Mouse (Mus musculus): ENCODE data around the gene Cradd. TPM values are rescaled to one million over a fixed set of nuclear protein-coding genes. Genes with fewer than 3 reads are reported as not detected.

The Cradd gene
- polyA plus RNA-seq, 3 experiments from 2014 or later = 20.8 to 32.2 (median 28.9) TPM

DNA sequence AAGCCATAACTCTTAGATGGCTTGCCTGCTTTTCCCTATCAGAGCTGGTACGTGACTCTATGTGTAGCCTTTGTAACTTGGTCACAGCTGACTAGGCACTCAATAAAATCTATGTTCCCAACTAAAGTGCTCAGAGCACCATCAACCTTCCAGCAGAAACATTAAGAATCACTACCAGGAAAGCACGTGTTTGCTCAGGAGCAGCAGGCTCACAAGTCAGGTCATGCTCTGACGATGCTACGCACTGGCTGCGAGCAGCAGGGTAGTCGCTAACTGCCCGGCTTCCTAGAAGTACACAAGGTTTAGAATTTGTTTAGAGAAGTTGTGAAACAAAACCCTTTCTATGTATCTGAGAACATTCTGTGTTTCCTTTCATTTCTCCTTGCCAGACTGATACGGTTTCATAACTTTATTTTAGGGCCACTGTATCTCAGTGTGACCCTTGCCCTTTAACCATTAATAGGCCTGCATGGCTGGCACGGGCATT, 171.4 kb downstream of the Cradd start:
- no peak for ATAC-seq

DNA sequence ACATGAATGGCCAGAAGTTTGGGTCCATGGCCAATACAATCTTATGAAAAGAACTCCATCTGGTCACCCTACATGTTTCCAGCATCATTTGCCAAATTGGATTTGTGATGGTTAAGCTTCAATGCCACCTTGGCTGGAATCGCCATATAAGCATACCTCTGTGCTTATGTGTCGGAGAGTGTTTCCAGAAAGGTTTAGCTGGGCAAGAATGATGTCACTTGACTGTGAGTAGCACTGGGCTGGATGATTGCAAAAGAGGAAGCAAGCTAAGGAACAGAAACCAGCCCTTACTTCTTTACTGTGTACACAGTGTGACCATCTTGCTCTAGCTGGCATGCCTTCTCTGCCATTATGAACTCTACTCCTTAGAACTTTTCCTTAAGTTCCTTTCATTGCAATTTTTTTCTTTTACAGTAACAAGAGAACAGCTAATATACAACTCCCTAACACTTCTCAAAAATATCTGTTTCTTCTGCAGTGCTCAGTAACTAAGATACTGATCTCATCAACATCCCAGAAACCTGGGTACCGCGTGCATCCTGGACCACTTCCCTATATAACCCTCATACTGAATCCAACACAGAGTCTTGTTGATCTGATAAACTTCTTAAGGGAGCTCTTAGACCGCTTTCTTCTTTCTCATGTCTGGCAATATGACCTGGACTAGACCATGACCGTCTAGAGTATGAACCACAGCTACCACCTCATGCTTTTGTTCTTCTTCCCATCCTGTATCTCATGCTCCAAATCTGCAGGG, 172.7 kb downstream of the Cradd start:
- ATAC-seq = no peak

DNA sequence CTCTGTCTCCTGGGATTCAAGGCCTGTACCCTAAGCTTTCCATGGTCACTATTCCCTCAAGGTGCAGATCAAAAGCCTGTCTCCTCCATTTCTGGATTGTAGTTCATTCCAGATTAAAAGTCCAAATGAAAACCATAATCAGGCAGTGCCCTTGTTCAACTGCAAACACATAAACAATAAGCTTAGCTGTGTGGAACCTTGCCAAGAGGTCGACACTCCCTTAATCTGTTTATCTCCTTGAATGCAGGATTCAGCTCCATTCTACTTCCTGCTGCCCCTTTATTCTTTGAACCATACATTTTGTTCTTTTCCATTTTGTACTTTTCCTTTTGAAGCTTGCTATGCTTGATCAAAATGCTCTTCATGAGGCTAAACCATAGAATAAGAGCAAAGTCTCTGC, 174.3 kb downstream of the Cradd start:
- no peak for ATAC-seq

DNA sequence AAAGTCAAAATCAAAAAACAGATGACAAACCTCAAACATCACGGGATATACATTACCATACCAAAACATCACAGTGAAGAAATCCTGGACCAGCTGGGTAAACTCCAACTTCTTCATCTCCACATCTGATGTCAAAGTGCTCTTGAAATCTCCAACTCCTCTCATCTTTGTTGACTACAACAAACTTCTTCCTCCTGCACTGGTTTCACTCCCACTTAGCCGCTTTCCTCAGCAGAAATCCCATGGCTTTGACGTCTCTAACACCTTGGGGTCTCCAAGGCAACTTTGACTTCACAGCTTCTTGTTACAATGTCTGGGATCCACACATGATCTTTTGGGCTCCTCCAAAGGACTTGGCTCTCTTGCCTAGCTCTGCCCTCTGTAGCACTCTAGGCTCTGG, 175.3 kb downstream of the Cradd start:
- ATAC-seq = no peak

DNA sequence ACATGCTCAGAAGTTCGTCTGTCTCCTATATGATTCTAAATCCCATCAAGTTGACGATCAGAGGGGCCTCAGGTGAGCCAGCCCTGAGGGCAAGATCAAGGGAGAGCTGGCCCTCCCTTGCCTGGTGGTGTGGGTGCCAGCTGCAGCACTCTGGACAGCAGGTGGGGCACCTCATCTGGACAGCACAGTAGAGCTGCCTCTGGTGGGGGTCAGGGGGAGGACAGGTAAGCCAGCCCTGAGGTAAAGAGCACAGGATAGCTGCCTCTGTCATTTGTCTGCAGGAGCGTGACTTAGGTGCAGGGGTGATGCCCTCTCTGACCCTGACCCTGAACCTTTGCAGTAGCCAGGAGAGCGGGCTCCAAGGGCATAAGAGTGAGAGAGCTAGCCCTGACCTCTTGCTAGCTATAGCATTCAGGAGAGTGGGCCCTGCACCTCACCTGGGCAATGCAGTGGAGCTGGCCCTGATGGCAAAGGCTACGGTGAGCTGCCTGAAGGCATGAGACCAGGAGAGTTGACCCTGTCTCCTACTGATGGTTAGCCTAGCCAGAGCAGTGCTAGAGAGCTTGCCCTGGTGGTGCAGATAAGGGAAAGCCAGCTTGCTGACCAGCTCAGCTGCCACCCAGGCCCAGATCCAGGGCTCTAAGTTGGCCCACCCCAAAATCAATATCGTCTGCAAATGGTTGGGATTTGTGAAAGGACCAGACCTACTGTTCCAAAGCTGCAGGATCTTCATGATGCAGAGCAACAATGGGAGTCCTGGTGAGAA, 176.6 kb downstream of the Cradd start:
- ATAC-seq = no peak

DNA sequence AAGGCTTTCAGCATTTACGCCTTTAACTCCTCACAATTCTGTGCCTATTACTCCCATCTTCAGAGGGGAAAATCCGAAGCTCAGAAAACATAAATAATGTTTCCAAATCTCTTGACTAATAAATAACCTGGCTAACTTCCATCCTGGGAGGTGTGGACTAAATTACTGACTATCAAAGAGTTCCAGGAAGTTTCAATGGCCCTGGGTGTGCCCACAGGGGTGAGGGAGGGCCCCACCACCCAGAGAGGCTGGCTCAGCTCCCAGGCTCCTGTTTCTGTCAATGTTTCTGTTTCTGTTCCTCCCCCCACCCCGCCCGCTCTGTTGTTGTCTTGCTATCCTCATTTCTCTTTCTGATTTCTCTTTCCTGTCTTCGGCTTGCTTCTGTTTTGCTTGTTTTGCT, 177.4 kb downstream of the Cradd start:
- ATAC-seq = peak; percentile 76

DNA sequence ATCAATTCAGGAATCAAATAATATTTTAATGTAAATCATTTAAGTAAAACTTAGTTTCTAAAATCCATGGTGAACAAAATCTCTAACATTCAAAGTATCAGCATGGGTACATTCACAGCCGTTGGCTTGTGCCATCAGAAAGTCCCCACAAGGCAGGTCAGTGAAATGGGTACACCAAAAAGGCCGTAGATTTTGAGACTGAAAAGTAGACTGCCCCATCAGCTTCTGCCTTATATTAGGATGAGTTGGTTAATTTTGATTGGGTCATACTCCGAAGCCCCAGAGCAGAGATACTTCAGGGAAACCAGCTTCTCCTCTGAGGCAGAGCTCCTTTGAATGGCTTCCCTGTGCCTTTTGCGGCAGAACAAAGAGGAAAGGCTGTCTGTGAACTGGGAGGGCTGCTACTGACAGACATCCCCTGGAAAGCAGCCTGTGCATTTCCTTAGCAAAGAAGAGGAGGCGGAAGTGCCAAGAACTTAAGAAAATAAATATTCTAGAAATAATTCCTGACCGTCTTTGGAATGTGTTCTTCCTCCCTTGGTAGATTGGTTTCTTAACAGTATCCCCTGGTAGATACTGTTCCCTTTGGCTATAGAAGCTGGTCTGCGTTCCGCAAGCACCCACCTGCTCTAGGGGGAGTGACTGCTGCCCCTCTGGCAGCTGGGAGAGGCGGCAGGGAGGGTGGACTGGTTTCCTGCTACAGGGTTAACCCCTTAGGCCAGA, 178.6 kb downstream of the Cradd start:
- no peak for ATAC-seq

DNA sequence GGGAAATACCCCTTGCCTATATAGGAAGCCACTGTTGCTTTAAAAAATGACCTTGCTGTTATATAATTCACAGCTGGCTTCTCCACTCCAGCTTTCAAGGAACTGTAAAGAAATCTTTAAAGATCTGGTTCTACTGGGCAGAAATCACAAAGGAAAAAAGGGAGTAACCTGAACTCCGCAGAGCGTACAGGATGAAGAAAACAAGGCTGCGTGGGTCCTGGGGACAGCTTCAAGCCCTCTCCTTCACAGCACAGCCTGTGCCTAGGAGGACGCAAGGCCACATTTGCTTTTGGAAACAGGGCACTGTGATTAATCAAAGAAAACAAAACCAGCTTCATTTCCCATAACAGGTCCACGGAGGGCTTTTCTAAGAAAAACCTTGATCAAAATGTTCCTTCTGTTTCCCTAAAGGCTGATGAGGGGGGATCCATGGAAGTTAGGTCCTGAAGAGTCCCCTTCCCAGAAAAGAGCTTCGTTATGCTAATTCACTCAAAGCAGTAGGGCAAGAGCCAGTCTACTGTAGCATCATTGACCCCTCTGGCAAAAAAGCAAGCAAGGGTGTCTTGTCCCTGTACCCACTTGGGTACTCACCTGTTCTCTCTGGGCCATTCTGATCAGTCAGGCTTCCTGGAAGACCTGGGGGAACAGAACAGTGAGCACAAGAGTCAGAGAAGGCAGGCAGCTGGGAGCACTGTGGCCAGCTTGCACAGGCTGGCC, 179.4 kb downstream of the Cradd start:
- ATAC-seq = no peak

DNA sequence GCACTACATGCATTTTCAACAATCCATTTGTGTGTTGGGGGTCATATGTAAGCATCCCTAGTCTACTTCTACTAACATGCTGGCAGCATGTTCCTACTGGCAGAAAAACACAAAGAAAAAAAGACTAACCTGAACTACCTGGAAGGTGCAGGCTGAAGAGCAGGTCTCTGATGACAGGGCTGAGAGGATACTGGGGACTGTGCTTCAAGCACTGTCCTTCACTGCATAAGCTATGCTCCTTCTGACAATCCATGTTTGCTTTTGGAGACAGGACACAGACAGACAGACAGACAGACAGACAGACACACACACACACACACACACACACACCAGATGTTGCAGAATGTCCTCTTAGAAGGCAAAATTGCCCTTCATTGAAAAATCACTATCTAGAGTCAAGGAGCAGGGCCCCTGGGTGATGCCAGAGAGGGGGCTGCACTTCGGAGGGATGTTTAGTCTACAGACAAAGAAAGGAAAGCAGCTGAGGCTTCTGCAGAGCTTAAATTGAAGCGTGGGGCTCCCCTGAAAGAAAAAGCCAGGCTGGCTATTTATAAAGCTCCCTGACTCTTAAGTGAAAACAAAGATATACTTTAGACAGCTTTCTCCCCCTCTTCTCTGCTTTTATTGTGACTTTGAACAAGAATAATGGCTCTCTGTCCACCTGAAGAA, 180.4 kb downstream of the Cradd start:
- ATAC-seq = no peak

DNA sequence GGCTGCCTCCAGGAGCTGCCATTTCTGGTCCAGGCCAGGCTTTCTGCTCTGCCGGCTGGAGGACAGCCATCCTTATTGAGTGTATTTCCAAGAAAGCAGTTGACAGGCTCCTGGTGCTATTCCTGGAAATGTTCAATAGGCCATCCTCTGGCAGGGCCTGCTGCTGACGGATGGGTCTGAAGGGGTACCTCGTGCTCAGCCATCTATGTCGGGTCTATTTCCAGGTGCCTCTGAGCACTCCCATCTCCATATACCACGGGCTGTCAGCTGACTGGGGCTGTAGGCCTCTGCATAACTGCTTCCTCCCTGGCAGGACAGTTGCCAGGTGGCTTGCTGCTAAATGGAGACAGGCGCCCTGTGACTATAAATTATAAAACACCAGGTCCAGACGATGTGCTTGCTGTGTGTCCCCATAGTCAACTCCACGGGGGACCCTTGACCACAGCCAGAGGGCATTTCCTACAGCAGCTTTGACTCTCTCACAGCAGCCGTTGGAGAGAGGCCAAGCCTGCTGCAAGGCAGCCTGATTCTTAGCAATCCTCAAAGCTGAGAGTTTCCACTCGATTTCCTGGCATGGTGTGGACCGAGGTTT, 181.0 kb downstream of the Cradd start:
- no peak for ATAC-seq

DNA sequence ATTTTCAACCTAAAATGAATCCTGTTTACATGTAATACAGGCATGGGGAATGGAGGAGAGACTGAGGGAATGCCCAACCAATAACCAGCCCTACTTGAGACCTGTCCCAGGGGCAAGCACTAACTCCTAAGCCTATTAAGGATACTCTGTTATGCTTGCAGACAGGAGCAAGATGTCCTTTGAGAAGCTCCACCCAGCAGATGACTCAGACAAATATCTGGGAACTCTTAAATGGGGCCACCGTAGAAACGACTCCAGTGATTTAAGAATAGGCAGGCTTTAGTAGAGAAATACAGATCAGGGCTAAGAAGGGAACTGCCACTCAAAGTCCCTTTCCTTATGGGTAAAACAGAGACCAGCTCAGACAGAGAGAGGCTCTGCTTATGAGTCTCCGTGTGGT, 182.9 kb downstream of the Cradd start:
- ATAC-seq = no peak

DNA sequence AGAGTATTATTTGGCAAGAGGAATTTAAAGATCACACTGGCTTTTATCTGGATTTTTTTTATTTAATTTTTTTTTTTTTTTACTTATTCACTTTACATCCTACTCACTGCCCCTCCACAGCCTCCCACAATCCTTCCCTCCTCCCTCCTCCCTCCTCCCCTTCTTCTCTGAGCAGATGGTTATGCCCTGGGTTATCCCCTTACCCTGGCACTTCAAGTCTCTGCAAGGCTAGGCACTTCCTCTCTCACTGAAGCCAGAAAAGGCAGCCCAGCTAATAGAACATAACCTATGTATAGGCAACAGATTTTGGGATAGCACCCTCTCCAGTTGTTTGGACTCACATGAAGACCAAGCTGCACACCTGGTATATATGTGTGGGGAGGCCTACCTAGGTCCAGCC, 183.7 kb downstream of the Cradd start:
- no peak for ATAC-seq

DNA sequence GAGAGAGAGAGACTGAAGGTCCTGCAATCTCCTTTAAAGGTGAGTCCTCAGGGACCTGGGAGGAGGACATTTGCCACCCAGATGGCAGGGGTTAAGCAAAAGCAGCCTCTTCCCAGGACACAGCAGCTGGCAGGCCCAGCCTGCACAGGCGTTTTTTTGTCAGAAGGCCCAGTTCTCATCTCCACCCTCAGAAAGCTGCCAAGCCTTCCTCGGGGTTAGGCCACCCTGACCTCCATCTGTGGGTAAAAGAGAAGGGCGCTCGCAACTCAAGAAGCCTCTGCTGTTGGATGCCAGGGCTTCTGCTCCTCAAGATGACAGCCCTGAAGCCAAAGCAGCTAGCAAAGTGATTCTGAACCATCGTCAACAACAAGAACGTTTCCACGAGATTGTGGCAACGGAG, 184.3 kb downstream of the Cradd start:
- ATAC-seq = no peak

DNA sequence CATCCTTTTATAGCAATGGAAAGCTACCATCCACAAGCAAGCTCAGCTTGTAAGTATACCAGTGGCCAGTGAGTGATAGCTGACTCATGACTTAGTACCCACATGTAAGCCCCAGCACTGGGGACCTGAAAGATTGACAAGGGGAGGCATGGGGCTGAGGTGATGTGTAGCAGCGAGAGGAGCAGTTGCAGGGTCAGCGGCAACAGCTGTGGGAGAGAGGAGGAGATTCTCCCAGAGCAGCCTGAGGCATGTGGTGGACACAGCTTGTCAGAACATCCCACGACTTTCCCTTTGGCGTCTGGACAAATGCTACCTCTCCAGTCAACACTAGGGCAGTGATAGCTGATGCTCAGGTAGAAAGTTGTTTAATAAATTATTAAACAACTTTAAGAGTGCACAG, 190.9 kb downstream of the Cradd start:
- ATAC-seq = no peak

Other genes with a start within 250 kb of the Cradd start
- 10 to 100 TPM; 27.9 to 49.8 (median 37.4) TPM for gene Socs2, start 93.0 kb upstream of the Cradd start, polyA plus RNA-seq (2017; shearing (Covaris generic))
- gene Mrpl42, start 177.8 kb upstream of the Cradd start, polyA plus RNA-seq (2017; shearing (Covaris generic)) = 100 to 1,000 TPM; 164 to 240 (median 184) TPM
- gene Ube2n, start 191.0 kb upstream of the Cradd start, polyA plus RNA-seq (2017; shearing (Covaris generic)) = 100 to 1,000 TPM; 280 to 438 (median 366) TPM
- gene Nudt4, start 240.0 kb upstream of the Cradd start, polyA plus RNA-seq (2017; shearing (Covaris generic)) = 10 to 100 TPM in 2 of 3 experiments, 1 to 10 TPM in 1; 9.7 to 17.0 (median 12.9) TPM

Measured in inflammation-experienced regulatory T-cells, adult 6 months (primary cell).